Comparison of ENCODE assay signal across 1 mouse cellular context in the genomic region with DNA sequence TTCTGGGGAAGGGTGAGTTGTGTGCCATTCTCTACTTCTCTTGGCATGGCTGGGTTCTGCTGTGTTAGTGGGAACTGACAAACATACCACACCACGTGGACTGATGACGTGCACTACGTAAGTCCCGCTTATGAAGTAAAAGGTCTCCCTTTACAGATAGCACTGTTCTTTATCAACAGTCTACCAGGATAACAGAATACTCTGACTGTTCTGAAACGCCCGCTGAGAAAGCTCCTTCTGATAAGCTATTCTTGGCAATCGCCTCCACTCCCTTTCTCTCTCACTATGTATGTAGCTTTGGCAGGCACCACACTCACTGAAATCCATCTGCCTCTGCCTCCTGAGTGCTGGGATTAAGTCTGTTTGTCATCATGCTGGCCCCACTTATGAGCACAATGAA.
A peak's percentile ranks its signal among the peaks of the same experiment; 100 is the strongest.
TF ChIP-seq lines count a peak whose summit lies in the region.

No protein-coding gene starts in this region.

TF ChIP-seq in MEL, 35 proteins besides CTCF, POLR2A, EP300 and RAD21 (continued from another document):
- TF ChIP-seq BHLHE40 (IDR thresholded peaks at IDR 0.05; ENCODE audit: borderline replicate concordance, low read depth, low read length) (peak; percentile 55; the same call in 1 of the 2 replicates), SIN3A (IDR thresholded peaks at IDR 0.05; ENCODE audit: low read length) (peak; percentile 92), NELFE (IDR thresholded peaks at IDR 0.05; ENCODE audit: low read depth, low read length) (no peak), KAT2A (conservative IDR thresholded peaks at IDR 0.05; ENCODE audit: low read depth, low read length) (no peak; the same call in 1 of the 2 replicates), RCOR1 (IDR thresholded peaks at IDR 0.05; ENCODE audit: low read depth, low read length) (peak; percentile 85), MYB (IDR thresholded peaks at IDR 0.05; ENCODE audit: low read depth, low read length) (peak; percentile 70), MXI1 (IDR thresholded peaks at IDR 0.05; ENCODE audit: low read depth, low read length) (peak; percentile 95), MYC (IDR thresholded peaks at IDR 0.05; ENCODE audit: low read depth, low read length) (peak; percentile 84), TCF12 (IDR thresholded peaks at IDR 0.05; ENCODE audit: low read depth, low read length) (peak; percentile 90), ZMIZ1 (IDR thresholded peaks at IDR 0.05; ENCODE audit: low read depth, low read length) (peak; percentile 45; the same call in 1 of the 2 replicates), TAL1 (IDR thresholded peaks at IDR 0.05; ENCODE audit: low read length) (no peak), HCFC1 (IDR thresholded peaks at IDR 0.05; ENCODE audit: low read depth, low read length) (peak; percentile 43; the same call in 1 of the 2 replicates), MAZ (IDR thresholded peaks at IDR 0.05; ENCODE audit: low read depth, low read length) (no peak)
